Mouse (Mus musculus) embryonic facial prominence, embryonic 10.5 days (tissue): ENCODE measurements around the gene Isg20l2. TPM values are rescaled to one million over a fixed set of nuclear protein-coding genes. Genes with fewer than 3 reads are reported as not detected.
A peak's percentile ranks its signal among the peaks of the same experiment; 100 is the strongest.
"Not testable (repeated sequence)": the region's sequence is repeated elsewhere in the genome, so short reads cannot be mapped to it uniquely, and the experiment has no call there.

Source experiments
- DNase-seq: peaks from one replicate; pipeline ENCODE4 v3.0.0-alpha.2; 2017; ENCODE audit warnings: low spot score
- H3K27ac ChIP-seq: fragments of 300-500 bp; sonication (generic); replicated peaks from 2 replicates; pipeline ENCODE4 v1.5.1; 2016; ENCODE audit warnings: mild to moderate bottlenecking
- H3K27me3 ChIP-seq: fragments of 300-500 bp; sonication (generic); replicated peaks from 2 replicates; pipeline ENCODE4 v1.6.1; 2016; ENCODE audit warnings: low read depth, mild to moderate bottlenecking; ENCODE audit not compliant: poor library complexity, severe bottlenecking
- H3K36me3 ChIP-seq: fragments of 300-500 bp; sonication (generic); replicated peaks from 2 replicates; pipeline ENCODE4 v1.6.1; 2016; ENCODE audit warnings: mild to moderate bottlenecking, moderate library complexity
- H3K4me1 ChIP-seq: fragments of 300-500 bp; sonication (generic); 2 replicates; pipeline ENCODE4 v1.6.1; 2016
- H3K4me3 ChIP-seq: fragments of 300-500 bp; sonication (generic); 2 replicates; pipeline ENCODE4 v1.5.1; 2016; ENCODE audit warnings: mild to moderate bottlenecking, moderate library complexity
- H3K9me3 ChIP-seq: fragments of 300-500 bp; sonication (generic); 2 replicates; pipeline ENCODE4 v1.6.1; 2016; ENCODE audit warnings: mild to moderate bottlenecking
- WGBS: fragments of 180-500 bp; shearing (Covaris S2); methylation state at CpG from one replicate; pipeline ENCODE4 v1.1.7; 2016; 5-methylcytosine and 5-hydroxymethylcytosine counted together
- polyA plus RNA-seq: library from polyadenylated mRNA; unstranded; fragments of >200 nt; fragmentation: Nextera tagmentation; extraction: Ambion mirVana; gene quantifications from 2 replicates; pipeline ENCODE4 v1.2.1, GENCODE M21; 2016

Gene Isg20l2
- polyA plus RNA-seq, 1 experiment from 2014 or later, result 81.3 TPM

DNA sequence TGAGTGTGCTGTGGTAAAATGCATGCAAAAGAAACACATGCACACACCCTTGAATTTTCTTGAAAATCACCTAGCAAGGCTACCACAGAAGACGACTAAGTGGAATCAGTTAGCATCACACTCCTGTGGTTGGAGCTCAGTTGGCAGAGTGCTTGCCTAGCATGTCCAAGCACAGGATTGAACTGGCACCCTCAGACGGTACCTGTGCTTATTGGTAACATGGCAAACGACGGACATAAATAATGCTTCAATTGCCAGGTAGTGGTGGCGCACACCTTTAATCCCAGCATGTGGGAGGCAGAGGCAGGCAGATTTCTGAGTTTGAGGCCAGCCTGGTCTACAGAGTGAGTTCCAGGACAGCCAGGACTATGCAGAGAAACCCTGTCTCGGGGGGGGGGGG is 28.2 kb upstream of the Isg20l2 start:
- not testable (repeated sequence) for H3K27ac ChIP-seq, DNase-seq, H3K4me3 ChIP-seq, H3K9me3 ChIP-seq, H3K4me1 ChIP-seq, H3K36me3 ChIP-seq, H3K27me3 ChIP-seq
- WGBS, result 83% methylated on average over 6 of the region's 6 CpGs

DNA sequence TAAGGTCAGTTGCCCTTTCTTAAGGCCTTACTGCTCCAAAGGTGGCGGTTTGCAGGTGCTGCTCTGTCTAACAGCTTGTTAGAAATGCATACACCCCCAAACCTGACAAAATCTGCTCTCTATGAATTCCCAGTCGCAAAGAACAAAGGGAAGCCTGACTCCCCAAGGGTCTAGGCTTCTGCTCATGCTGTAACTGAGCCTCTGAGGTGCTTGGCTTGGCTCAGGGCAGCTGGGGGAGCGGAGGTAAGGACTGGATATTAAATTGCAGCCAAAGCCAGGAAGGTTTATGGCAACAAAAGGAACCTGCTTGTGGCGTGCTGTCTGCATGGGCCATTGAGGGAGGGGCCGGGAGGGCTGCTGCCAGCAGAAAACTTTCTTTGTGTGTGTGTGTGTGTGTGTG is 26.3 kb upstream of the Isg20l2 start:
- Histone ChIP-seq H3K9me3 (no peaks in the 10 kb centered on the region), H3K27me3 (no peaks in the 10 kb centered on the region), H3K4me1 (peaks cover 25% of the 10 kb centered on the region), H3K27ac (peak overlapping the region; percentile 76), H3K36me3 (no peaks in the 10 kb centered on the region), H3K4me3 (no peak overlapping the region)
- 55% methylated on average over 5 of the region's 5 CpGs for WGBS
- peak; percentile 20 for DNase-seq

DNA sequence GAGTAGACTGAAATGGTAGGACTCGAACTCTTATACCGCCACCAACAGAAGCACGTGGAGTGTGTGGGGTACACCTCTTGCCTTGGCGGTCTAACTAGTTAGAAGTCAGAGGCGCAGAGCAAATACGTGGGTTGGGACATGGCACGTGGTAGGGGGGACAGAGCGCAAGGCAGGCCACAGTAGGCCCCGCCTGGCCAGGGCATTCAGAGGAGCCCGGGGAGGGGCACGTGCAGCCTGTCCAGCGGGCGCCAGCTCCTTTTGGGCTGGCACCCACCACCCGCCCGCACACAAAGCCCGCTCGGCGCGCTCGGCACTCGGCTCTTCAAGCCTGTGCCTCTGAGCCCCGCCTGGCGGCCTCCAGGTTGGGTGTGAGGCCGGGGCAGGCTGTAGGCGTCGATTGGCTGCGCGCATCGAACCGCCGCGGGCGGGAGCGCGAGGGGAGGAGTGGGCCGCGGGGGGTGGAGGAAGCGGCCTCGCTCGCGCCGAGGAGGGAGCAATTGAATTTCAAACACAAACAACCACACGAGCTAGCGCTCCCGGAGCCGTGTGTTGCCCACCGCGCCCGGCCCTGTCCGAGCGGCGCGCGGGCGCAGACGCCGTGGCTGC is 24.1 kb upstream of the Isg20l2 start, which contains the start of gene Hdgf:
TSS of gene Hdgf (plus strand) at position 442 of the 606 bp plus-strand sequence.
- Histone ChIP-seq H3K27me3 (no peaks in the 10 kb centered on the region), H3K9me3 (no peaks in the 10 kb centered on the region), H3K4me3 (peak within 1 kb of the TSS; percentile 99), H3K27ac (peak within 1 kb of the TSS; percentile 99), H3K36me3 (no peaks in the 10 kb centered on the region), H3K4me1 (peaks cover 47% of the 10 kb centered on the region)
- peak; percentile 99 for DNase-seq
- 1% methylated on average over 57 of the region's 57 CpGs for WGBS

DNA sequence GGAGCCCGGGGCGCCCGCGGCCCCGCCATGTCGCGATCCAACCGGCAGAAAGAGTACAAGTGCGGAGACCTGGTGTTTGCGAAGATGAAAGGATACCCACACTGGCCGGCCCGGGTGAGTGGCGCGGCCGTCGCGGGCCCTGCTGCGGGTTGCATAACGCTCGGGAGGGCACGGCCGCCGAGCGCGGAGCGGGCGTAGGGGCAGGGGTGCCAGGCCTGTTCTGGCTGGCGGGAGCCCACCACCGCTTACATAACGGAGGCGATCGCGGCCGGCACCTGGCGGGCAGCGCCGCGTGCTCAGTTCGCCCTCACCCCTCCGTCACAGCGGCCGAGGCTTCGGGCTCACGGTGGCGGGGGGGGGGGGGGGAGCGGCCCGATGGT is 23.5 kb upstream of the Isg20l2 start:
- Histone ChIP-seq H3K9me3 (no peaks in the 10 kb centered on the region), H3K27ac (peak overlapping the region; percentile 99), H3K4me3 (peak overlapping the region; percentile 99), H3K27me3 (no peaks in the 10 kb centered on the region), H3K4me1 (peaks cover 53% of the 10 kb centered on the region), H3K36me3 (0 out of 2 replicates have a peak, but pooled peaks cover 3% of the 10 kb centered on the region)
- under 1% methylated on average over 42 of the region's 47 CpGs for WGBS
- no peak for DNase-seq

DNA sequence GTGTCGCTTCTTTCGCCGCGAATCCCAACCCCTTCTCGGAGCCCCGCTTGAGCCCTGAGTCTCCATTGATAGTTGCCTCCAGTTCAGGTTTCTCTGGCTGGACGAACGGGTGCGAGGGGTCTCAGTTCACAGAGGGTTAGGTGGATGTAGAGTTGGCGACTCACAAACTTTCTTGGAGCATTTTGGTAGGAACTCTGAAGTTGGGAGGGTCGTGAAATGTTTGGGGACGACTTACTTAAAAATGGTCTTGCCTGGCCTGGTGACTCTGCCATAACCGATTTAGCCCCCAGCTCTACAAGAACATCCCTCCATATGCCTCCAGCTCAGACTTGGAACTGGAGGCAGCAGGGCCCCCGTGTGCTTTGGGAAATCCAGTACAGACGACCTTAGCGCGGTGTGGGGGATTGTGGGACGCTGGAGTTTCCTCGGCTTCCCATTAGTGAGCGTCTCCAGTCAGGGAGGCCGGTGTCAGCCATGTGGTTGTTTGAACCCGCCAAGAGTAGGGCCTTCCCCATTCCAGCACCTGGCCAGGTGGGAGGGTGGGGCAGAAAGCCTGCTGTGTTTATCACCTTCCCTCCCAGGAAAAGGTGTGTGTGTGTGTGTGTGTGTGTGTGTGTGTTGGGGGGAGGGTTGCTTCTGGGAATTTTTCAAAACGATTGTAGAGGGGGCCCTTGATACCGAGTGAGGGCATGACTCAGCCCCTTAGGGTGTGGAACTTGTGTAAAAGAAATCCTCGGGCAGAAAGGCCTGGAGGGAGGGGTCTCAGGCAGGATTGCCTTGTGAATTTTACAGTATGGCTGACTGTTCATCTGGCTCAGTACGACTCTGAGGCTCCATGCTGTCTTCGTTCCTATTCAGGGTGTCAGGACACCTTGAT is 22.9 kb upstream of the Isg20l2 start:
- Histone ChIP-seq H3K4me3 (peak overlapping the region; percentile 99), H3K36me3 (0 out of 2 replicates have a peak, but pooled peaks cover 3% of the 10 kb centered on the region), H3K4me1 (peaks cover 59% of the 10 kb centered on the region), H3K27me3 (no peaks in the 10 kb centered on the region), H3K27ac (peak overlapping the region; percentile 99), H3K9me3 (no peaks in the 10 kb centered on the region)
- DNase-seq, result peak; percentile 61
- under 1% methylated on average over 27 of the region's 27 CpGs for WGBS

DNA sequence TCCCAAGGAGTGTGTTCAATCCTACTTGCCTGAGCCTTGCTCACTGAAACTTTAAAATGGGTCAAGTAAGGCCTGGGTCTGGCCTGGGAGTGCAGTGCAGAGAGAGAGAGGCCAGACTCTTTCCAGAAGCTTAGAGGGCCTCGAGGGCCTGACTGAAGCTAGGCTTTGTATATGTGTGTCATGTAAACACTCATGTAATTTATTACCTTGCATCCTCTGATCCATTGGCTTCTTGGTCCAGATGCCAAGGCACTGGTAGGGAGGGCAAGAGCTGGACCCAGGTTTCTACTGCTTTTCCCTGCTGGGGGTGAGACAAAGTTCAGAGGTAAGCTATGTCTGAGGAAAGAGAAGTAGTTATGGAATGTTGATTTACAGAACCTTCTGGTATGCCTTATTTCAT is 22.2 kb upstream of the Isg20l2 start:
- Histone ChIP-seq H3K4me3 (peak overlapping the region; percentile 99), H3K27ac (peak overlapping the region; percentile 99), H3K9me3 (no peaks in the 10 kb centered on the region), H3K27me3 (no peaks in the 10 kb centered on the region), H3K36me3 (peaks cover 6% of the 10 kb centered on the region), H3K4me1 (peaks cover 60% of the 10 kb centered on the region)
- WGBS, result 10% methylated on average over 1 of the region's 1 CpGs
- no peak for DNase-seq

DNA sequence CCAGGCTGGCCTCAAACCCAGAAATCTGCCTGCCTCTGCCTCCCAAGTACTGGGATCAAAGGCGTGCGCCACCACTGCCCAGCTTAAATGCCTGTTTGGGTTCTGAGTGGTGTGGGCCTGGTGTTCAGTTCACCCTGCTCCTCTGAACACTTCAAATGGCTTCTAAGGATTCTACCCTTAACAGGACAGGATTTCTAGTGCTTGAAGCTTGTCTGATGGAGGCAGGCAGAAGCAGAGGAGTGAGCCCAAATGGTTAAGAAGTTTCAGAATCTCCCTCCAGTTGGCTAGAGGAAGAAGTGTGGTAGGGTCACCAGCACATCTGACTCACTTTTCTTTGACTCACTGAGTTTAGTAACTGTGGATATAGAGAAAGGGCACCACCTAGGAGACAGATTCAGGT is 20.7 kb upstream of the Isg20l2 start:
- Histone ChIP-seq H3K9me3 (no peaks in the 10 kb centered on the region), H3K27me3 (no peaks in the 10 kb centered on the region), H3K27ac (peak overlapping the region; percentile 99), H3K4me3 (peak overlapping the region; percentile 99), H3K4me1 (peaks cover 56% of the 10 kb centered on the region), H3K36me3 (peaks cover 21% of the 10 kb centered on the region)
- WGBS, result 81% methylated on average over 2 of the region's 2 CpGs
- no peak for DNase-seq

DNA sequence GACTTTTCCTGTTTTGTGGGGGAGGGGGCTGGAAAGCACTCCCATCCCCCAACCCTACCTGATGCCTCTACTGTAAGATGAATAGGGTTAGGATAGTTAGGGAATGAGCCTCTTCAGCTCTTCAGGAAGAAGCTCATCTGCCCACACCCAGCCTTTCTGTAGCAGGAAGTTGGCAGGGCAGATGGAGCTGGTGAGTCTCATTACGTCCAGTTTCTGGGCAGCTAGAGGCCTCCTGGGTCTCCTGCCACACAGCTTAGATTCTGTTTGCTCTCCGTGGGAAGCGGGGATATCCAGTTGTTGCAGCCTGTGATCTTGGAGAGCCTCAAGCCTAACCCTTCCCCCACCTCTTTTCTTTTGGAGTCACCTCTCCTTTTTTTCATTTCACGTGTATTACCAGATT is 20.2 kb upstream of the Isg20l2 start:
- WGBS, result 9% methylated on average over 4 of the region's 4 CpGs

DNA sequence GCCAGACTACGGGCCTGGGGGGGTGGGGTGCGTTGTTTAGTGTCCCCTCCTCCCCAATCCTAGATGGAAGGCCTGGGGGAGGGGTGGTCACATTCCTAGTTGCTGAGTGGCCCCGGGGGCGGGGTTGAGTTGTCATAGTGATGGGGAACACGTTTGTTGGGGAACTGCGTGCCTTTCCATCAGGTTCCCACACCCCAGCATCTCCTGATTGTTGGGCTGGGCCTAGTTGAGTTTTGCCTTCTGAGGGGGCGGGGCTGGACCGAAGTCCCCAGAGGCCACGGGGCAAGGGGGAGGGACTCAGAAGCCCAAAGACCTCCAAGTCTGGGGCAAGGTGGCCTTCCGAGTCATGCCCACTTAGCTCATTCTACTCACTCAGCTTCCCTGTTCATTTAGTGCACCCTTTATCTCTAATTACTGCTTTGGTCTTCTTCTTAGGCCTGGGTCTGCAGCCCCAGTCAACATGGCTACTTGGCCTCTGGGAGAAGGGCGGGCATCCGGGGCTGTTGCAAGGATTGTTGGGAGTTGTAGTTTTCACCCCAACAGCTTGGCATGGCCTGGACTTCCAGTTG is 19.5 kb upstream of the Isg20l2 start:
- peak; percentile 92 for DNase-seq
- Histone ChIP-seq H3K27me3 (no peaks in the 10 kb centered on the region), H3K4me3 (peak overlapping the region; percentile 99), H3K4me1 (peaks cover 56% of the 10 kb centered on the region), H3K9me3 (no peaks in the 10 kb centered on the region), H3K36me3 (peaks cover 33% of the 10 kb centered on the region), H3K27ac (peak overlapping the region; percentile 99)
- 7% methylated on average over 12 of the region's 12 CpGs for WGBS

More for the DNA sequence above, 20.2 kb upstream of the Isg20l2 start:
- H3K9me3 ChIP-seq, result no peaks in the 10 kb centered on the region
- H3K27ac ChIP-seq, result peak overlapping the region; percentile 99
- H3K36me3 ChIP-seq, result peaks cover 26% of the 10 kb centered on the region
- DNase-seq, result peak; percentile 21
- H3K27me3 ChIP-seq, result no peaks in the 10 kb centered on the region
- H3K4me3 ChIP-seq, result peak overlapping the region; percentile 99
- peaks cover 56% of the 10 kb centered on the region for H3K4me1 ChIP-seq

DNA sequence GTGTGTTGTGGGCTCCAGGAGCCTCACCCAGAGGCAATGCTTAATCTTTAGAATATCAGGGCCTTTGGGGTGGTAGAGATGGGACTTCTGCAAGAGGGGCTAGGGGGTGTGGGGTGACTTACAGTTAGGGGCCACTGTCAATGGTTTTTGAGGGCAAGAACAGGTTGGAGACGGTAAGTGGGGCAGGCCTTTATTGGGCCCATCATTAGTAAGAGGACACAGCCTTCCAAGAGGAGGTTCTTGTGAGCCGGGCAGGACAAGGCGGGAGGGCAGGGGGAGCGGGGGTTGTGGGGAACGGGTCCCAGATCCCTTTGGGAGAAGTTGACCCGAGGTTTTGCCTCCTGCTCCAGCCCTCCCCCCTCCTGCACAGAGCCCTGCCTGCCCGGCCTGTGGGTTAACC is 16.6 kb upstream of the Isg20l2 start:
- Histone ChIP-seq H3K4me1 (peaks cover 38% of the 10 kb centered on the region), H3K27me3 (no peaks in the 10 kb centered on the region), H3K36me3 (peaks cover 55% of the 10 kb centered on the region), H3K9me3 (no peaks in the 10 kb centered on the region), H3K27ac (no peak overlapping the region), H3K4me3 (no peak overlapping the region)
- no peak for DNase-seq
- WGBS, result 82% methylated on average over 7 of the region's 7 CpGs

DNA sequence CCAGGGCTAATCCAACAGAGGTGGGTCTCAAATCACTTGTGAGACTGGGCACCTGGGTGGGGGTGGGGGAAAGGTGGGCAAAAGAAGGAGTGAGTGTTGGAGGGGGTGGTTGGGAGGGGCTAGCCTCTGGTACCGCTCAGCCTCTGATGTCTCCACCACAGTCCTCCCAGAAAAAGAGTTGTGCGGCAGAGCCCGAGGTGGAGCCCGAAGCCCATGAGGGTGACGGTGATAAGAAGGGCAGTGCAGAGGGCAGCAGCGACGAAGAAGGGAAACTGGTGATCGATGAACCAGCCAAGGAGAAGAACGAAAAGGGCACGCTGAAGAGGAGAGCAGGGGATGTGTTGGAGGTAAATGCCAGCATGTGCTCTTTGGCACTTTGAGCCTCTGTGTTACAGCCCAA is 16.2 kb upstream of the Isg20l2 start:
- Histone ChIP-seq H3K9me3 (no peaks in the 10 kb centered on the region), H3K36me3 (peaks cover 55% of the 10 kb centered on the region)

DNA sequence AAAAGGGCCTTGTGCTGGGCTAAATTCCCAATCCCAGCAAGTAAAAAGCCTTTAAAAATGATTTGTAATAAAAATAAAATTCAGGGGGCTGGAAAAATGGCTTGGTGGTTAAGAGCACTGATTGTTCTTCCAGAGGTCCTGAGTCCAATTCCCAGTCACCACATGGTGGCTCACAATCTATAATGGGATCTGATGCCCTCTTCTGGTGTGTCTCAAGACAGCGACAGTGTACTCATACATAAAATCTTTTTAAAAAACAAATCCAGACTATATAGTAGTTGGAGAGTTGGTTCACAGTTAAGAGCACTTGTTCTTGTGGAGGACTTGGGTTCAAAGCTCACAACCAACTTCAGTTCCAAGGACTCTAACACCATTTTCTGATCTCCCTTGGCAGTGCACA is 13.1 kb upstream of the Isg20l2 start:
- WGBS, result 94% methylated on average over 1 of the region's 1 CpGs
- H3K4me3 ChIP-seq, result no peak overlapping the region
- no peak overlapping the region for H3K27ac ChIP-seq
- H3K4me1 ChIP-seq, result peaks cover 13% of the 10 kb centered on the region
- no peaks in the 10 kb centered on the region for H3K9me3 ChIP-seq
- peaks cover 57% of the 10 kb centered on the region for H3K36me3 ChIP-seq
- DNase-seq, result no peak
- no peaks in the 10 kb centered on the region for H3K27me3 ChIP-seq

More for the DNA sequence above, 16.2 kb upstream of the Isg20l2 start:
- 95% methylated on average over 10 of the region's 10 CpGs for WGBS
- DNase-seq, result no peak
- no peak overlapping the region for H3K4me3 ChIP-seq
- no peak overlapping the region for H3K27ac ChIP-seq
- no peaks in the 10 kb centered on the region for H3K27me3 ChIP-seq
- peaks cover 34% of the 10 kb centered on the region for H3K4me1 ChIP-seq
